Mouse (Mus musculus) layer of hippocampus, postnatal 14 days (tissue): ENCODE measurements around the gene Evpl. TPM values are rescaled to one million over a fixed set of nuclear protein-coding genes. Genes with fewer than 3 reads are reported as not detected.

Experiments
- DNase-seq, 2 experiments: peaks; one replicate each; pipeline ENCODE4 v3.0.0; 2021 to 2022; ENCODE audit warnings: low spot score in 2 of 2, mixed read lengths in 1 of 2
- total RNA-seq, 2 experiments: library from RNA; stranded (reverse); gene quantifications; 2 replicates each; pipeline ENCODE4 v1.2.3; 2021

The Evpl gene
- total RNA-seq, 2 experiments from 2014 or later, result 0.44 to 0.72 TPM

- no peak for DNase-seq
These were observed 18.3 kb upstream of the Evpl start for GRCm38 (mm10) chr11:116255982-116256675.

DNA sequence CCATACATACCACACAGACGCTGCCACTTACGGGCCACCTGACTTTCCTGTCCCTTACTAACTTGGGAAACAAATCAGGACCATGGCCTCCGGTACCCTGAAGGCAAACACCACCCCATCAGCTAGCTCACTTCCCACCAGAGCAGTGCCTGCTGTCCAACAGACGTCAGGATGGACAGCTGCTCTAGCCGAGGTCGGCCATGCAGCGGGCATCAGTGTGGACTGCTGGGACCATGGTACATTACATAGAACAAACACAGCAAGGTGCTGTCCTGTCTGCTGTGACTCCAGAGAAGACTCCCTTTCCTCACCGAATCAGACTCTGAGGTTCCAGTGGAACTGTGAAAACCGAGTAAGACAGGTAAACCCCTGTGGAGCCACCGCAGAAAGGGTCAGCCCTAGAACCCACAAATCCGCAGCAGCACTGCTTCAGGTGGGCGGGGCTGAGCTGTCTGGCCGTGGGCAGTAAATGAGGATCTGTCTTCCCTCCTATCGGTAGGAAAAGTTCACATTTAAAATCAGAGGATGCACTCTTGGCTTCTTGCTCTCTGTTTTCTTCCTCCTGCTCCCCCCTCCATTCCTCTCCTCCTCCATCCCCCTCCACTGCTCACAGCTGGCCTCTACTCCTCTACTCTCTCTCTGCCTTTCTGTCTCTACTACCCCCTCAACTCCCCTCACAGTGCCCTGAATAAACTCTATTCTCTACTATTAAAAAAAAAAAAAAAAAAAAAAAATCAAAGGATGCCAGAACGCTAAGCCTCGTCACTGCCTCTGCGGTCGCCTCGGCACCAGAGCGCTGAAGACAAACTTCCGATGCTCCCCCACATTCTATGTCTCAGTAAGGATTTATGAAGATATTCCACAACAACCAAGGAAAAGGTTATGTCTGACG lies 17.5 kb upstream of the Evpl start:
- no peak for DNase-seq

DNA sequence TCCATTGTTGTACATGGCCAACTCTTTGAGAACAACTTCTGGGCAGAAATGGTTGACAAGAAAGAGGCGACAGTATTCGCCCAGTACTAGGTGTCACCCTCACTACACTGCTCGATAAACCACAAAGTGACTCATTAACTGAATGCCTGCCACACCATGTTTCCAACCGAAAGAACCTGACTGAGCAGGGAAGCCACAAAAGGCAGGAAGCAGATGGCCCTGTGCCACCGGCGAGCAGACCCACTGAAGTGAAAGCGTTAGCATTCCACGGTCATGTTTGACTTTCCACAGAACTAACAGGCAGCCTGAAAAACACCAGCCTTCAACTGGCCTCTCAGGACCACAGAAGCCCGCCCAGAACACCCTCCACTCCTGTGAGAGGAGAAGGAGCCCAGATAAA lies 16.8 kb upstream of the Evpl start:
- no peak for DNase-seq

DNA sequence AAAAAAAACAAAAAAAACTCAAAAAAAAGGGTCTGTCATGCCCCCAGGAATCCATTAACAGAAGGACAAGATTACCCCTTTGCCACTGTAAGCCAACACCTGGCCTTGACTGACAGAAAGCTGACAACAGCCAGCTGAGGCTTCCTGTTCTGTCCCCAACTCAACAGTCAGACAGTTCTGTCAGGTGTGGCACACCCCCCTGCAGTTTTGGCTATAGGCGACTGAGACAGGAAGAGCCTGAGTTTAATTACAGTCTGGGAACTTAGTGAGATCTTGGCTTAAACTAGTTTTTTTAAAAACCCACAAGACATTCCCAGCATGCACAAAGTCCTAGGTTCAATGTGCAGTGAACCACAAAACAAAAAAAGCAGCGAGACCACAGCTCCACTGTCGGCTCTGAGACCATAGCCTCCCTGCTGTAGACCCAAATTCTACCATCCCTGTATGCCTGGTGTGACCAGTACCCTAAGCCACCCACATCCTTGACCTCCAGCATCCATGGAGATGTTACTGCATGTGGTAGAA lies 15.3 kb upstream of the Evpl start:
- DNase-seq, result no peak

- no peak for DNase-seq
These were observed 13.0 kb upstream of the Evpl start for GRCm38 (mm10) chr11:116250898-116251297.

DNA sequence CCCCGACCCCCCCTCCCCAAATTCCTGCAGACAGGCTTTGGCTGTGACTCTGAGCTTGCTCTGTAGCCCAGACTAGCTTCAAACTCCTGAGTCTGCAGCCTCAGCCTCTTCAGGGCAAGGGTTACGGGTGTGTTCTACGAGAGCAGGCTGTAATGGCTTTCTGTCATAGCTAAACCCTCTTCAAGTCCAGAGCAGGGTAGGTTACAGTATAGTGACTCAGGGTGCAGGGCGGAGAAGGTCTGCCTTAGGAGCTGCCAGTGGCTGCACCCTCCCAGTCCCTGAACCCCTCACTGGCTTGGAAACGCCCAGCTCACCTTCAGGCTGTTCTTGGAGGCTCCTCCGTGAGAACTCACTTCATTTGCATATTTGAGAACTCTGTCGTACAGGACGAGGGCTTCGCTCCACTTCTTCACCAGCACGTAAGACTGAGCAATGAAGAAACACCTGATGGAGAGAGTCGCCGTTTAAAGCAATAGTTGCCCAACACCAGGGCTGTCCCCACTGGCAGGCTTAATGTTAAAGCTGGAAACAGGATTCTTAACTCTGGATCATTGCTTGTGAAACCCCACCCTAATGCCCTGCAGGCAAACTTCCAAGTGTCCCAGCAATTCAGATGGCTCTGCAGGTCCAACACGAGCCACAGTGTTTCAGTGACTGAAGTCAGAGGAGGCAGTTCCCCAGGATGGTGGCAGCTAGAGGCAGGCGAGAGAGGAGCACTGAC lies 9.8 kb upstream of the Evpl start:
- no peak for DNase-seq

GRCm38 (mm10) chr11:116245616-116246015 lies 7.7 kb upstream of the Evpl start:
- DNase-seq, result no peak

- DNase-seq, result no peak
These were observed 6.7 kb upstream of the Evpl start for GRCm38 (mm10) chr11:116244580-116244979.

DNA sequence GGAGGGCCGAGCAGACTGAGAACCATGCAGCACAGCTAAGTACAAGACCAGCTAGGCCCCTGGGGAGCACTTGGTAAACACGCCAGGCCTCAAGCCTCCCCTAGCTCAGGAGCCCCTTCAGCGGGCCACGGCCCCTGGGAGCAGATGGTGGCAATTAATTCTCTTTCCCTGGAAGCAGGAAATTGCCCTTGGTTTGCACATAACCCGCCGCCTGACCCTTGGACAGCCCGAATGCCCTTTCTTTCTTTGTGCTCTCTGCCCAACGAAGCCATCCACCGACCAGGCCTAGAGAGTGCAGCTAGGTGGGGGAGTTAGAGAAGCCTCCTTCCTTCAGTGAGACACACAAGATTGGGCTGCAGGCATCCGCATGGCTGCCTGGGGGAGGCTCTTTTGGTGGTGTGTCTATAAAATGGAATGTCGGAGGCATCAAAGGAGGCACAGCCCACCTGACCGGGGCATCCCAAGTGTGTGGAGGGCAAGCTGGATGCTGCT lies 3.9 kb upstream of the Evpl start:
- DNase-seq, result no peak

GRCm38 (mm10) chr11:116239797-116240196 lies 1.9 kb upstream of the Evpl start:
- DNase-seq, result no peak

DNA sequence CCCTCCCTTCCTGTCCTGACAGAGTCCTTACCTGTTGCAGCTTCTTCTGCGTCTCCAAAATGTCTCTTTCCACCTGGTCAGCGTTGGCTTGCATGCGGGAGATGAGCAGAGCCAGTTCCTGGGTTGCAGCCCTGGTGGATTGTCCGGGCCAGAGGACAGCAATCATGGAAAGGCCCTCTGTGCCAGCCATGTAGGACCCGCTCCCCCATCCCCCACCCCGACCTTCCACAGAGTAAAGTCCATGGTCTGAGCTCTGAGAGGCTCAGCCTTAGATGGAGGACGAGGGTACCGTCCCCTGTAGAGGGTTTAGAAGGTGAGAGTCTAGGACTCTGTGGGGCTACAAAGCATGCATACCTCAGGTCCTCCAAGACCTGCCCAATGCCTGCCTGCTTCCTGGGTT lies 3.0 kb downstream of the Evpl start:
- DNase-seq, result no peak

- no peak for DNase-seq
These were observed 5.5 kb downstream of the Evpl start for GRCm38 (mm10) chr11:116232427-116232826.

DNA sequence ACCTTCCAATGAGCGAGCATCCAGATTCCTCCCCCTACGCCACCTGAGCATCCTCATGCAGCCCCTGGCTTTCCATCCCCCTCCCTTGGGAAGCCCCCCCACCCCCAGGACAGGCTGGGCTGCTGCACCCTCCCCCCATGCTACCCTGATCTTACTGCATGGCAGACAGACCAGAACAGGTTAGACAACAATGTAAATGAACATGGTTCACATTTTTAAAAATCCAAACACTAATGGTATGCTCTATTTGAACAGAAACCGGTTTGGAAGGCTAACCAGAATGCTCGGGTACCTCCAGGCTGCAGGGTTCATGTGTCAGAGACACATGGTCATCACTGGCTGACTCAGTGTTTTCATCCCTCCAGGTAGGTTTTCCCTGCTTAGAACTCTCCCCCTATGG lies 9.2 kb downstream of the Evpl start:
- no peak for DNase-seq

- peak; percentile 51 to 68 for DNase-seq
These were observed 11.5 kb downstream of the Evpl start for GRCm38 (mm10) chr11:116226414-116226813.

GRCm38 (mm10) chr11:116222740-116223059 lies 15.2 kb downstream of the Evpl start:
- DNase-seq, result no peak

DNA sequence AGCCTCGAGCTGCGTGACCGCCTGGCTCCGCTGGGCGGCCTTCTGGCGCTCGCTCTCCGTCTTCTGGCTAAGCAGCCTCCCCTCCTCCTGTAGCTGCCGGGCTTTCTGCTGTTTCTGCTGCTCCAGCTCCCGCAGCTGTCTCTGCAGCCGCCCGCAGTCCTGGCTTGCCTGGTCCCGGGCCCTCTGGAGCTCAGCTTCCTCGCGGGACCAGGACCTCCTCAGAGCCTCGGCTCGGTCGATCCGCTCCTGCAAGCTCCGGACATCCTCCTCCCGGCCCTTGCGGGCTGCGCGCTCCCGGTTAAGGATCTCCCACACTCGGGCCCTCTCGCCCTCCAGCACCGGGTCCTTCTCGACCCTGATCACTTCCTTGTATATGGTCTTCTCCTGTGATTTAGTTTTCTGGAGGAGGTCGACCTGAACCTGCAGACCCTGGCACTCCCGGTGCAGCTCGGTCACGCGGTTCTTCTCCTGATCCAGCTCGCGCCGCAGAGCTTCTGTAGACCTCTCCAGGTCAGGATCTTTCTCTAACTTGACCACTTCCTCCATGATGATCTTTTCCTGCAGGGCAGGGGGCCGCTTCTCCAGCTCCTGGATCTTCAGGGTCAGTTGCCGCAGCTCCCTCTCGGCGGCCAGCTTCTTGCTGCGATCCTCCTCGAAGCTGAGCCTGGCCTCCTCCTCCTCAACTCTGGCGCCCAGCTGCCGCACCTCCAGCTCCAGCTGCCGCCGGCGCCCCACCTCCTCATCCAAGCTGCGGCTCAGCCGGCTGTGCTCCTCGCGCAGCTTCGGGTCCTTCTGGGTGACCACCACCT lies 15.7 kb downstream of the Evpl start:
- no peak for DNase-seq

GRCm38 (mm10) chr11:116219885-116220284 lies 18.0 kb downstream of the Evpl start:
- DNase-seq, result peak; percentile 41 to 49

DNA sequence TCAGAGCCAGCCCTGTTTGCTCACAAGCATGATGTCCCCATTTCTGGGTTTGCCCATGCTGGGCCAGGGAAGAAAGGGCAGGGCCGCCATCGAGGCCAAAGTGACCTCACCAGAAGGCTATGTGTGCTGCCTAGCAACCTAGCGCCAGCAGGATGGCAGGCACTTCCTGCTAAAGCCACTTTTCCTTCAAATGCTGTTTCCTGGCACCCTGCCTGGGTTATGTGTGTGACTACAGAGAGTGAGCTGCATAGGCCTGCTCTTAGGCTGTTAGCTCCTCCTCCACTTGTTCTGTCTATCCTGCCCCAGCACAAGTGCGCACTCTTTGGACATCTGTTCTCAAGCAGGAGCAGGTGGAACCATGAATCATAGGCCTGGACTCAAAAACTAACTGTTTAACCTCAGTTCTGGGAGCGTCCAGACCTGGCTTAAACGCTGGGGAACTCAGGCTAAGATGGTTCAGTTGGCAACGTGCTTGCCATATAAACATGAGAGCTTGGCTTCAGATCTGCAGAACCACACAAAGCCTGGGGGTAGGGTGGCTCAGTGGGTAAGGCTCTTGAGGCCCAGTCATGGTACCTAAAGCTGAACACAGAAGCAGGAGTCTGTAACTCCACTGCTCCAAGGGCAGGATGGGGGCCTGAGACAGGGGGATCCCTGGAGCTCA lies 19.0 kb downstream of the Evpl start:
- peak; percentile 76 to 80 for DNase-seq

- no peak for DNase-seq
These were observed 19.6 kb downstream of the Evpl start for GRCm38 (mm10) chr11:116218263-116218662.

DNA sequence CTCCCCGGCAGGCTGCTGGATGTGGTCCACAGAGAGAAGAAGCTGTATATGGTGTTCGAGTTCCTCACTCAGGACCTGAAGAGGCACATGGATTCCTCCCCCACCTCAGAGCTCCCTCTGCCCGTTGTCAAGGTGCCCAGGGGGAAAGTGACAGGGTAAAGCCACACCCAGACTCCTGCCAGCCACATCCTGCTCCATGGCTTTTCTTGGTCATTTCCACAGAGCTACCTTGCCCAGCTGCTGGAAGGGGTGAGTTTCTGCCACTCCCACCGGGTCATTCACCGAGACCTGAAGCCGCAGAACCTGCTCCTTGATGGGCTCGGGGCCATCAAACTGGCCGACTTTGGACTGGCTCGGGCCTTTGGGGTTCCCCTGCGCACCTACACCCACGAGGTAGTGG lies 21.3 kb downstream of the Evpl start:
- no peak for DNase-seq
